Mouse (Mus musculus) E14TG2a.4 (cell line): ENCODE results near the gene Bud23.

Experiments used
- CTCF ChIP-seq: conservative IDR thresholded peaks from 2 replicates; pipeline ENCODE4 v1.5.1; 2014; ENCODE audit warnings: low read length
- NANOG ChIP-seq: IDR thresholded peaks from 2 replicates; pipeline ENCODE4 v1.6.1; 2014; ENCODE audit warnings: borderline replicate concordance, low read length, mixed read lengths
- POU5F1 ChIP-seq: IDR thresholded peaks from 2 replicates; pipeline ENCODE4 v1.6.1; 2014; ENCODE audit warnings: low read length, borderline replicate concordance

DNA sequence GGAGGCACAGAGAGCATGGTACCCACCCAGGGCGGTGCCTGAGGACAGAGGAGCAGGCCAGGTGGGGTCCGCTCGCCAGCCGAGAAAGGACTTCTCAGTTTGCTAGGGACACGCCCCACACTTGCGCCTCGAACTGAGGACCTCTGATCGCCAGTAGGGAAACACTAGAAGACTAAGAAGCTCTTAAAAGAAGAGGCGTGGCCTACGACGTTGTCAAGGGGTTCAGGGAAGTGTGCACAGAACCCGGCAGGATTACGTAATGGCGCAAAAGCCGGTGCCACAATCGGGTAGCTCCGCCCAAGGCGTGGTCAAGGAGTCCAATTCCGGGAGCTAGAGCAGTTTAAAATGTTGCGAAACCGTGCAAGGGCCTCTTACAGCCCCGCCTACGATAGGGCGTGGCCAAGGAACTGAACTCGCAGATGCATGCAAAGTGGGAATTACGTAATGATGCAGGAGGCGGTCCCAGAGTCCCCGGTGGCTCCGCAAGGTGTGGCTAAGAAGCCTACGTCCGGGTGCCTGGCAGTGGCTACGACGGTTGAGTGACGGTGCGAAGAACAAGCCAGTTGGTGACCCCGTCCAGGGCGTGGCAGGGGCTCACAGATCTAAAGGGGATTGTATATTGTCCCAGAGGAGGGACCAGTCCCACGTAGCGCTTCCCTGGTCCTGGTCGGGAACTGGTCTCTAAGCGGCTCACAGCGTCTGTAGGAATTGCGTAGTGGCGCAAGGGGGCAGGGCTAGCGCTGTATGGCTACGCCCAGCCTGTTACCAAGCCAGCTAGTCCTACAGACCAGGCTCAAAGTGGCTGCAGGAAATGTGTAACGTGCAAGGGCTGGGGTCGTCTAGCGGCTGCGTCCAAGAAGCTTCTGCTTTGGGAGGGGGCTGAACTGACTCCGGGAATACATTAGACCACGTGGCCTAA lies 55.8 kb downstream of the Bud23 start, which contains the start of gene Abhd11:
- TF ChIP-seq CTCF (no peak), NANOG (no peak), POU5F1 (no peak)
